18 mouse cellular contexts compared by ENCODE assay signal in the genomic region with DNA sequence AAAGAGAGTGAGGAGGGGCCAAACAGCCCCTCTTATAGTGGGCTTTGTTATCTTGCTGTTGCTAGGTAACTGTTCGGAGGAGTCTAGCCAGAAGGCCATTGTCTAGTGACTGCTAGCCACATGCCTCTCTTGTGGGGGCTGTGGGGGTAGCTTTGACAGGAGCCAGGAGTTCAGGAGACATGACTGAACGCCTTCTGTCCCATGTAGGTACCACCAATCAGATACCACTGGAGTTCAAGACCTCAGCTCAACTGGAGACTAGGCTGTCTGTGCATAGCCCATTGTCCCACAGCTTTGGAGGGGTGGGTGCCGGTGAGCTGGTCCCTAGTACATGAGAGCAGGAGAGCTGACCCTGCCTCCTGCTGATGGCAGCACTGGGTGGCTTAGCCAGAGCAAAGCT.
DNase-seq lines count a peak whose midpoint lies in the region; ATAC-seq and TF ChIP-seq lines count a peak whose summit lies in the region.
"Had no signal": no experiment of that assay in that cellular context is flagged by ENCODE, and none has a peak within 500 bp of the region (broad histone marks: within the 10 kb centered on the region; RNA-seq: fewer than 3 reads in every experiment).

No protein-coding gene starts in this region.

- H3K27me3 ChIP-seq in forebrain, postnatal 0 days (ENCODE audit: insufficient read depth, low read length): no peaks in the 10 kb centered on the region
- H3K27me3 ChIP-seq in forebrain, embryonic 15.5 days: no peaks in the 10 kb centered on the region
- no peaks in the 10 kb centered on the region for H3K27me3 ChIP-seq in hindbrain, embryonic 16.5 days (replicated peaks; ENCODE audit: control insufficient read depth, insufficient read depth, low read length)
- H3K27me3 ChIP-seq in neural tube, embryonic 11.5 days (ENCODE audit: control insufficient read depth, insufficient read depth, low read length): no peaks in the 10 kb centered on the region

- no peak for DNase-seq in forebrain, postnatal 0 days
- peak; percentile 41 for DNase-seq in embryo, embryonic 11 days
- DNase-seq in neural tube, embryonic 11.5 days (ENCODE audit: low spot score): peak; percentile 28
- no peak for DNase-seq in urinary bladder, adult 2 months (ENCODE audit: low spot score)
- DNase-seq in lung, postnatal 14 days: no peak
- DNase-seq in kidney, adult 8-10 months: no peak
- DNase-seq: adrenal gland, postnatal 36 days; cerebellum, adult 9-11 months; heart, adult 11 months; heart, postnatal 10 days; kidney, postnatal 10 days; liver; lung, adult 2 months; right cerebral cortex, postnatal 4 days had no signal

- 26% methylated on average over 3 of the region's 3 CpGs for WGBS in forebrain, postnatal 0 days
- 23% methylated on average over 3 of the region's 3 CpGs for WGBS in forebrain, embryonic 15.5 days
- 29% methylated on average over 3 of the region's 3 CpGs for WGBS in hindbrain, embryonic 16.5 days
- WGBS in neural tube, embryonic 11.5 days: 52% methylated on average over 3 of the region's 3 CpGs

- H3K9me3 ChIP-seq in forebrain, postnatal 0 days (ENCODE audit: low read length): no peaks in the 10 kb centered on the region
- H3K9me3 ChIP-seq in forebrain, embryonic 15.5 days: no peaks in the 10 kb centered on the region
- H3K9me3 ChIP-seq in hindbrain, embryonic 16.5 days (ENCODE audit: control insufficient read depth, low read length): no peaks in the 10 kb centered on the region
- H3K9me3 ChIP-seq in neural tube, embryonic 11.5 days (ENCODE audit: control insufficient read depth, low read length): no peaks in the 10 kb centered on the region
- H3K9me3 ChIP-seq: embryonic facial prominence, embryonic 12.5 days had no signal

- ATAC-seq in forebrain, postnatal 0 days: 0 out of 2 replicates have a peak, but pooled peaks have one; percentile 38
- no peak for ATAC-seq in forebrain, embryonic 15.5 days (replicated peaks)
- peak; percentile 20; the same call in 1 of the 2 replicates for ATAC-seq in hindbrain, embryonic 16.5 days
- ATAC-seq in neural tube, embryonic 11.5 days (ENCODE audit: insufficient read depth, low FRiP score, low TSS enrichment): peak; percentile 31; the same call in 1 of the 2 replicates
- ATAC-seq: activated CD4-positive, CD25-positive, alpha-beta regulatory T cell, adult 4 months had no signal

- no peak overlapping the region for H3K9ac ChIP-seq in forebrain, postnatal 0 days
- no peak overlapping the region for H3K9ac ChIP-seq in forebrain, embryonic 15.5 days (replicated peaks)
- no peak overlapping the region for H3K9ac ChIP-seq in hindbrain, embryonic 16.5 days (ENCODE audit: low read depth, low read length)
- no peak overlapping the region for H3K9ac ChIP-seq in neural tube, embryonic 11.5 days (ENCODE audit: low read length)
- H3K9ac ChIP-seq: embryonic facial prominence, embryonic 12.5 days had no signal

- TF ChIP-seq CTCF in forebrain, postnatal 0 days (IDR thresholded peaks at IDR 0.05; ENCODE audit: low read depth): no peak

- no peak overlapping the region for H3K4me2 ChIP-seq in forebrain, postnatal 0 days (ENCODE audit: low read depth)
- H3K4me2 ChIP-seq in forebrain, embryonic 15.5 days (replicated peaks): no peak overlapping the region
- no peak overlapping the region for H3K4me2 ChIP-seq in hindbrain, embryonic 16.5 days (ENCODE audit: low read length)
- no peak overlapping the region for H3K4me2 ChIP-seq in neural tube, embryonic 11.5 days (ENCODE audit: low read depth)
- H3K4me2 ChIP-seq: embryonic facial prominence, embryonic 12.5 days had no signal

- H3K4me1 ChIP-seq in forebrain, postnatal 0 days (ENCODE audit: insufficient read depth): no peaks in the 10 kb centered on the region
- H3K4me1 ChIP-seq in forebrain, embryonic 15.5 days: 0 out of 2 replicates have a peak, but pooled peaks cover 3% of the 10 kb centered on the region
- no peaks in the 10 kb centered on the region for H3K4me1 ChIP-seq in hindbrain, embryonic 16.5 days (ENCODE audit: control insufficient read depth, insufficient read depth, low read depth, low read length)
- H3K4me1 ChIP-seq in neural tube, embryonic 11.5 days (ENCODE audit: control insufficient read depth, insufficient read depth, low read length): 0 out of 2 replicates have a peak, but pooled peaks cover 3% of the 10 kb centered on the region

- H3K36me3 ChIP-seq in forebrain, postnatal 0 days (ENCODE audit: insufficient read depth): no peaks in the 10 kb centered on the region
- no peaks in the 10 kb centered on the region for H3K36me3 ChIP-seq in forebrain, embryonic 15.5 days
- no peaks in the 10 kb centered on the region for H3K36me3 ChIP-seq in hindbrain, embryonic 16.5 days (ENCODE audit: control insufficient read depth, insufficient read depth, low read length)
- no peaks in the 10 kb centered on the region for H3K36me3 ChIP-seq in neural tube, embryonic 11.5 days (ENCODE audit: control insufficient read depth, insufficient read depth, low read length)
- H3K36me3 ChIP-seq: embryonic facial prominence, embryonic 12.5 days had no signal

- H3K27ac ChIP-seq in forebrain, postnatal 0 days (ENCODE audit: low read depth, low read length): no peak overlapping the region
- no peak overlapping the region for H3K27ac ChIP-seq in forebrain, embryonic 15.5 days (replicated peaks)
- no peak overlapping the region for H3K27ac ChIP-seq in hindbrain, embryonic 16.5 days (ENCODE audit: low read depth, low read length)
- no peak overlapping the region for H3K27ac ChIP-seq in neural tube, embryonic 11.5 days (ENCODE audit: low read depth, low read length)
- H3K27ac ChIP-seq: embryonic facial prominence, embryonic 12.5 days had no signal

- H3K4me3 ChIP-seq in forebrain, postnatal 0 days (ENCODE audit: low read depth, low read length): no peak overlapping the region
- H3K4me3 ChIP-seq in forebrain, embryonic 15.5 days: no peak overlapping the region
- no peak overlapping the region for H3K4me3 ChIP-seq in hindbrain, embryonic 16.5 days (ENCODE audit: low read length)
- no peak overlapping the region for H3K4me3 ChIP-seq in neural tube, embryonic 11.5 days (ENCODE audit: low read depth, low read length)
- H3K4me3 ChIP-seq: embryonic facial prominence, embryonic 12.5 days had no signal

Comparison
In these comparisons a context has a peak if more than half of its experiments do, and no peak if none do; other contexts are left out.
1. DNase-seq: peak in embryo, embryonic 11 days (single experiment) and neural tube, embryonic 11.5 days (single experiment); none in forebrain, postnatal 0 days (single experiment), urinary bladder, adult 2 months (single experiment), lung, postnatal 14 days (single experiment) and kidney, adult 8-10 months (0 of 2).